ENCODE assay signal across 10 mouse cellular contexts in the genomic region with DNA sequence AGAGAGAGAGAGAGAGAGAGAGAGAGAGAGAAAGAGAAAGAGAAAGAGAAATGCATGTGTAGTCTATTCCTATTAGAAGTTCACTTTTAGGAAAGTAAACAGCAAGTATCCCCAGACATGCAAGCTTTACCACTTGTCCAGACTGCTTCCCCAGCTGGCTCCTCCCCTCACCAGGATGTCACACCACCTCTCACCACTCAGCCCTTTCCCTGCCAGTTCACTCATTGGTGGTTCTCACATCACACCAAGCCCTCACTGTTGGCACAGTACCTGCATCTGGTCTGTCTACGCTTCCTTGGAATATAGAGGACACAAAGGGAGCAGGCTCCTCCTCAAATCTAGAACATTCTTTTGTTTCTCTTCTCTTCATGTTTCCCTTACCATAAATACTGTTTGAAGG. TPM values are rescaled to one million over a fixed set of nuclear protein-coding genes. Genes with fewer than 3 reads are reported as not detected.
A peak's percentile ranks its signal among the peaks of the same experiment; 100 is the strongest.
DNase-seq lines count a peak whose midpoint lies in the region; ATAC-seq and TF ChIP-seq lines count a peak whose summit lies in the region.
"Had no signal": no experiment of that assay in that cellular context is flagged by ENCODE, and none has a peak within 500 bp of the region (broad histone marks: within the 10 kb centered on the region; RNA-seq: fewer than 3 reads in every experiment).

No protein-coding gene starts in this region.

- H3K27me3 ChIP-seq in thymus, adult 2 months (ENCODE audit: control insufficient read depth, insufficient read depth, low read length), result no peaks in the 10 kb centered on the region
- H3K27me3 ChIP-seq: limb, embryonic 12.5 days had no signal

- TF ChIP-seq POLR2A in thymus, adult 2 months (IDR thresholded peaks at IDR 0.05; ENCODE audit: control insufficient read depth, extremely low read depth, insufficient read depth, low read length, poor library complexity), result no peak

- H3K27ac ChIP-seq in thymus, adult 2 months (ENCODE audit: control insufficient read depth, insufficient read depth, low read length), result no peak overlapping the region
- H3K27ac ChIP-seq: limb, embryonic 12.5 days had no signal

- 0 out of 2 replicates have a peak, but pooled peaks cover 2% of the 10 kb centered on the region for H3K4me1 ChIP-seq in thymus, adult 2 months (replicated peaks; ENCODE audit: control insufficient read depth, insufficient read depth, low read length)

- TF ChIP-seq CTCF in thymus, adult 2 months (IDR thresholded peaks at IDR 0.05; ENCODE audit: borderline replicate concordance, control insufficient read depth, extremely low read depth, insufficient read depth, low read length, poor library complexity), result no peak

- 86% methylated on average over 1 of the region's 1 CpGs for WGBS in thymus, adult 2 months

- H3K4me3 ChIP-seq in thymus, adult 2 months (ENCODE audit: control insufficient read depth, insufficient read depth, low read length), result no peak overlapping the region
- H3K4me3 ChIP-seq: limb, embryonic 12.5 days had no signal

- no peaks in the 10 kb centered on the region for H3K36me3 ChIP-seq in thymus, adult 2 months (ENCODE audit: control insufficient read depth, insufficient read depth, low read length)
- H3K36me3 ChIP-seq: limb, embryonic 12.5 days had no signal

- DNase-seq in adrenal gland, adult 2 months, result peak; percentile 25
- DNase-seq in adrenal gland, postnatal 25 days, result no peak
- DNase-seq in ovary, postnatal 14 days (ENCODE audit: low spot score), result peak; percentile 3
- DNase-seq in ovary, postnatal 36 days (ENCODE audit: low spot score), result no peak
- no peak for DNase-seq in thymus, adult 2 months
- DNase-seq in cerebellum, adult 11 months, result no peak
- DNase-seq: cerebellum, postnatal 36 days had no signal

- peak; percentile 55 to 71; a peak in 2 of 4 replicates for ATAC-seq in hematopoietic stem cell, adult 5-6 weeks (replicated peaks in 1 of 2; ENCODE audit: insufficient read depth in 1 of 2, low FRiP score in 2 of 2, low TSS enrichment in 1 of 2, low read depth in 1 of 2, poor library complexity in 2 of 2, severe bottlenecking in 2 of 2)
- 0 out of 2 replicates have a peak, but pooled peaks have one; percentile 16 for ATAC-seq in megakaryocyte-erythroid progenitor cell, adult 5-6 weeks (replicated peaks; ENCODE audit: low FRiP score, low TSS enrichment, poor library complexity, severe bottlenecking)

RNA-seq across cellular contexts. Expression of gene Stk38l, which starts 26.9 kb away (rescaled TPM):
- 10 to 100 TPM; 19.7 to 21.7 TPM for total RNA-seq in adrenal gland, adult 2 months (2021)
- 0.97 and 1.6 TPM in 2 replicates for polyA plus RNA-seq in adrenal gland, adult 2 months (2012; rRNA removed)
- total RNA-seq in adrenal gland, postnatal 25 days (2021), result 20.8 and 26.9 TPM in 2 replicates
- total RNA-seq in hematopoietic stem cell, adult 5-6 weeks (2017), result 4.3 and 5.2 TPM in 2 replicates
- total RNA-seq in megakaryocyte-erythroid progenitor cell, adult 5-6 weeks (2014; fragmentation: Nextera tagmentation), result 2.7 and 4.5 TPM in 2 replicates
- total RNA-seq in megakaryocyte-erythroid progenitor cell, adult 5-6 weeks (2017), result 3.4 and 6.6 TPM in 2 replicates
- polyA plus RNA-seq in thymus, adult 2 months (2012; rRNA removed), result 3.5 and 3.8 TPM in 2 replicates

RNA-seq across cellular contexts. Expression of gene Arntl2, which starts 44.2 kb away (rescaled TPM):
- total RNA-seq in adrenal gland, adult 2 months (2021), result 1 to 10 TPM; 1.6 TPM
- polyA plus RNA-seq in adrenal gland, adult 2 months (2012; rRNA removed), result 6.1 and 8.9 TPM in 2 replicates
- 3.5 and 5.9 TPM in 2 replicates for total RNA-seq in adrenal gland, postnatal 25 days (2021)
- total RNA-seq in hematopoietic stem cell, adult 5-6 weeks (2017), result not detected in 2 replicates
- total RNA-seq in megakaryocyte-erythroid progenitor cell, adult 5-6 weeks (2014; fragmentation: Nextera tagmentation), result not detected in 2 replicates
- not detected in 2 replicates for total RNA-seq in megakaryocyte-erythroid progenitor cell, adult 5-6 weeks (2017)
- 5.2 and 6.2 TPM in 2 replicates for polyA plus RNA-seq in thymus, adult 2 months (2012; rRNA removed)

Comparison
In these comparisons a context has a peak if more than half of its experiments do, and no peak if none do; other contexts are left out.
1. DNase-seq: peak in adrenal gland, adult 2 months (single experiment) and ovary, postnatal 14 days (single experiment); none in adrenal gland, postnatal 25 days (single experiment), ovary, postnatal 36 days (single experiment), thymus, adult 2 months (single experiment) and cerebellum, adult 11 months (single experiment).